18 mouse cellular contexts compared by ENCODE assay signal in the genomic region with DNA sequence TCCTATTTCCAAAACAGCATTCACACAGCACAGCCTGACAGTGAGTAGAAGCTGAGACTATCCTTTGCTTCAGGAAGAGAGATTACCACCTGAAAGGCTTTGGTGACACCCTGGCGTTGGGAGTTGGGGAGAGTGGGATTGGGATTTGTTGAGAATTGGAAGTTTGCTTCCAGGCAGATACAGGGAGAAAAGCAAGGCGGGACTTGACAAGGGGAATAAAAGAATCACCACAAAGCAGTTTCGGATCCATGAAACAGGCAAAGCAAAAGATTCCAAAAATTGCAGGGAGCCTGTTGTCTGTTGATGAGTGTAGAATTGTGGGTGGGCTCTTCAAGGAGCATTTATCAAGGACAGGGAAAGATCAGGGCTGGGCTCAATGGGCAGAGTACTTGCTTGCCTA. TPM values are rescaled to one million over a fixed set of nuclear protein-coding genes. Genes with fewer than 3 reads are reported as not detected.
A peak's percentile ranks its signal among the peaks of the same experiment; 100 is the strongest.
DNase-seq lines count a peak whose midpoint lies in the region.
"Had no signal": no experiment of that assay in that cellular context is flagged by ENCODE, and none has a peak within 500 bp of the region (broad histone marks: within the 10 kb centered on the region; RNA-seq: fewer than 3 reads in every experiment).

No protein-coding gene starts in this region.

- intact Hi-C loops in heart, postnatal 36 days (cut with DNase I) = no loop called here

- peak; percentile 63 for DNase-seq in heart, adult 11 months
- DNase-seq in heart, postnatal 36 days = no peak
- DNase-seq in R1 (ENCODE audit: low read depth, low spot score) = peak; percentile 77
- no peak for DNase-seq in lung, postnatal 36 days
- no peak for DNase-seq in c-Kit-positive CD71-positive TER-119-positive erythroid progenitor cells, embryonic 14.5 days (ENCODE audit: low spot score)
- DNase-seq: adrenal gland, adult 8-10 months; adrenal gland, postnatal 14 days; adrenal gland, postnatal 36 days; B cell, adult 2 months; cerebellum, adult 11 months; cerebellum, adult 18-20 months; cerebellum, adult 8-10 months; cerebellum, adult 9-11 months; cerebellum, postnatal 14 days; cerebellum, postnatal 36 days; embryo, embryonic 11 days had no signal

RNA-seq across cellular contexts. Expression of a gene that starts 38.5 kb away (rescaled TPM):
- under 1 TPM; 0.41 to 0.69 TPM for total RNA-seq in heart, postnatal 36 days (2021)
- total RNA-seq: CH12.LX; common myeloid progenitor, adult 5-6 weeks had no signal

Comparison
In these comparisons a context has a peak if more than half of its experiments do, and no peak if none do; other contexts are left out.
1. DNase-seq: peak in heart, adult 11 months (single experiment) and R1 (single experiment); none in heart, postnatal 36 days (0 of 2), lung, postnatal 36 days (single experiment) and c-Kit-positive CD71-positive TER-119-positive erythroid progenitor cells, embryonic 14.5 days (single experiment).